Mouse (Mus musculus): ENCODE data around the gene Hes1. TPM values are rescaled to one million over a fixed set of nuclear protein-coding genes. Genes with fewer than 3 reads are reported as not detected.

Hes1 gene
- polyA plus RNA-seq, 1 experiment = 9.7 TPM

DNA sequence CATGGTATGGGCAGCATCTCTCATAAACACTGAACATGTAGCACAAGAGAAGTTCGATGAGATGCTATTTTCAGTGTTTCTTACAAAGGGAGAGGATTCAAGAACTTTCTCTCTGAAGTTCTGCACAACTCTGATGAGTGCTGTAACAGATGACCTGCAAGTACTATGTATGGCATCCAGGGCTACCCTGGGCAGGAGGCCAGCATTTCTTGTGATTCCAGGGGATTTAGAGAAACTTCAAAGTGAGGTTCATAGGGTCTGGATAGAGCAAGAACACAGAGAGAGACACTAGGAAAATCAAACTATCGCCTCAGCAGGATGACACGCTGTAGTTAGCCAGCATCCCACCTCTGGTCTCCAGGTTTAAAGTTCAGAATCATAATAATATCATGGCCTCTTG is 31.9 kb downstream of the Hes1 start:
- no peak overlapping the region for H3K4me3 ChIP-seq (ENCODE audit: control insufficient read depth, low read depth, low read length)
- peaks cover 1% of the 10 kb centered on the region for H3K4me1 ChIP-seq (ENCODE audit: control insufficient read depth, insufficient read depth, low read length)
- no peaks in the 10 kb centered on the region for H3K36me3 ChIP-seq (ENCODE audit: control insufficient read depth, insufficient read depth, low read length)
- no peaks in the 10 kb centered on the region for H3K27me3 ChIP-seq (ENCODE audit: control insufficient read depth, insufficient read depth, low read length)
- TF ChIP-seq CTCF (IDR thresholded peaks at IDR 0.05; ENCODE audit: control insufficient read depth, insufficient read depth, insufficient replicate concordance, low read depth, low read length) (no peak), POLR2A (IDR thresholded peaks at IDR 0.05; ENCODE audit: control insufficient read depth, low read depth, low read length) (no peak)
- H3K27ac ChIP-seq (ENCODE audit: control insufficient read depth, insufficient read depth, low read depth, low read length) = no peak overlapping the region; the same call in 1 of the 2 replicates

DNA sequence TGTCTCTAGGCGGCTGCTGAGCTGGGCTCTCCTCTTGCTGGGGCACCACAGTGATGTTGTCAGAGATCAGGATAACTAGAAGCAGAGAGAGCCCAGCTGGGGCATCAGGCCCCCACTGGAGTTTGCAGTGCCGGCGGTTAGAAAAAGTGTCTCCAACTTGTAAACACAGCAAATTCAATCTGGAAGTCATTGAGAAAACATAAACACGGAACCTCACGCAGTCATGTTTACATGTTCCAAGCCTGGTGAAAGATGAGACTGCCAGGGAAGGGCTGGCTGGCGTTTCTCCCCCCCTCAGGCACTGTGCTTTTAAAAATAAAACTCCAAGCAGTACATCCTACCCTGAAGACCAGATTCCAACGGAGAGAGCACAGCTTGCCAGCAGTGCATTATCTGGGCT is 32.3 kb downstream of the Hes1 start:
- TF ChIP-seq CTCF (IDR thresholded peaks at IDR 0.05; ENCODE audit: control insufficient read depth, insufficient read depth, insufficient replicate concordance, low read depth, low read length) (no peak), POLR2A (IDR thresholded peaks at IDR 0.05; ENCODE audit: control insufficient read depth, low read depth, low read length) (no peak)
- Histone ChIP-seq H3K27ac (ENCODE audit: control insufficient read depth, insufficient read depth, low read depth, low read length) (no peak overlapping the region; the same call in none of the 2 replicates), H3K4me1 (ENCODE audit: control insufficient read depth, insufficient read depth, low read length) (peaks cover 3% of the 10 kb centered on the region), H3K36me3 (ENCODE audit: control insufficient read depth, insufficient read depth, low read length) (no peaks in the 10 kb centered on the region), H3K4me3 (ENCODE audit: control insufficient read depth, low read depth, low read length) (no peak overlapping the region), H3K27me3 (ENCODE audit: control insufficient read depth, insufficient read depth, low read length) (no peaks in the 10 kb centered on the region)

DNA sequence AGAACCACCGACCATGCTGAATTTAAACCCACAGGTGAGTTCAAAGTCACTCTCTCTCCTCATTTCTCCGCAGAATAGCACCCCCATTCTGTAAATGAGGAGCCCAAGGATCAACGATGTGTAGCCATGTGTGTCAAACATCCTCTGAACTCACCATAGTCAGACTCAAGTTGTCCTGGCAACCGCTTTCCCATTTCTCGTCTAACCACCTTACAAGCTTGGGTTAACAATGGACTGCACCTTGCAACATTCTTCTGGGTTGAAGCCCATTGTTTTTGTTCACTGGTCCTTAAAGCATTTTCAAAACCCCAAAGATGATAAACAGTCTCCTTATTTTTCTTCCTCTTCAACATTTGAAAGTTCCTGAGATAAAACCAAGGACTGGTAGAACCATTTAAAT is 34.9 kb downstream of the Hes1 start:
- H3K4me3 ChIP-seq (ENCODE audit: control insufficient read depth, low read depth, low read length) = no peak overlapping the region
- no peaks in the 10 kb centered on the region for H3K27me3 ChIP-seq (ENCODE audit: control insufficient read depth, insufficient read depth, low read length)
- no peaks in the 10 kb centered on the region for H3K36me3 ChIP-seq (ENCODE audit: control insufficient read depth, insufficient read depth, low read length)
- H3K27ac ChIP-seq (ENCODE audit: control insufficient read depth, insufficient read depth, low read depth, low read length) = no peak overlapping the region
- TF ChIP-seq CTCF (IDR thresholded peaks at IDR 0.05; ENCODE audit: control insufficient read depth, insufficient read depth, insufficient replicate concordance, low read depth, low read length) (no peak), POLR2A (IDR thresholded peaks at IDR 0.05; ENCODE audit: control insufficient read depth, low read depth, low read length) (no peak)
- peaks cover 3% of the 10 kb centered on the region for H3K4me1 ChIP-seq (ENCODE audit: control insufficient read depth, insufficient read depth, low read length)

DNA sequence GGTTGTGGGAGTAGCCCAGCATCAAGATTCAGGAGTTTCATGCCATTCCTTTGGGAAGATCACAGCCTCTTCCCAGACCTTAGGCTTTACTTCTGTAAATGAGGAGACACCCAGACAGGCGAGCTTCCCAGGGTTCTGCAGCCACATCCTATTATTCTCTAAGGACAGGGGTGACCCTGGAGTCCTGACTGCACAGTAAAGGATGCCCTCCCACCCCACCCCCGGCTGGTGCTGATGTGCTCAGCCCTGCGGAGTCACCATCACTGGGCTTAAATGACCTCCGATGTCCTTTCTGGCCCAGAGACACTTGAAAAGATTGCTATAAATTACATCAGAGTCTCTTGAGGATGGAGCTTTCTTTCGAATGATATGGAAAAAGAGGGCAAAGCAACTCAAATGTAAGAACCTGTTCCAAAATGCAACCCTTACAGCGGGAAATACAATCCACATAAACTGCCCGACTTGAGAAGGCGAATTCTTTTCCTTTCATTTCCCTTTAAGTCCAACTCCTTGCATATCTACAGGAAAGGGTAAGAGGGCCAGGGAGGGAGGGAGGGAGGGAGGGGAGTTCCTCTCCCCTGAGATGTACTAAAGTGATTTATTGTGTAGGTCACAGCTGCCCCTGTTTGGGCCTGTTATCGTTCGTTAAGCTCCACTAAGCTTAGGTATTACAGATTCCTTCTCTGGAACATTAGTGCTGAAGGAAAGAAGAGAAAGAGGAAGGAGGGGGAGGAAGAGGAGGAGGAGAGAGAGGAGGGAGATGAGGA is 38.1 kb downstream of the Hes1 start:
- Histone ChIP-seq H3K27me3 (ENCODE audit: control insufficient read depth, insufficient read depth, low read length) (no peaks in the 10 kb centered on the region), H3K27ac (ENCODE audit: control insufficient read depth, insufficient read depth, low read depth, low read length) (no peak overlapping the region)

DNA sequence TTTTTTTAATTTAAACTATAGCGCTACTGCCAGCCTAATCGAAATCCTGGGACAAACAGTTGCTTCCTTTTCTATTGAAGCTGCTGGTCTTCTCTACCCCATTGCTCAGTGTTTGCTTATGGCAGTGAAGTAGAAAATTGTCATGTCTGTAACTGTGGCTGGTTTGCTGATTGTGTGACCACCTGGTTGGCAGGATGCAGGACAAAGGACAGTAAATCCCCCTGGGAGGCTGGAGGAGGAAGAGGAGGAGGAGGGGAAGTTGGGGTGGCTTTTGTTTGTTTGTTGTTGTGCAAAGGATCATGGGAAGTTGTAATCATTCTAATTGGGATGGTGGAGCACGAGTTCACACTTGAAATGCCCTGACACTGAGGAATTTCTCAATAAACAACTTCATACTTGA is 38.8 kb downstream of the Hes1 start:
- Histone ChIP-seq H3K4me3 (ENCODE audit: control insufficient read depth, low read depth, low read length) (no peak overlapping the region), H3K27ac (ENCODE audit: control insufficient read depth, insufficient read depth, low read depth, low read length) (no peak overlapping the region), H3K27me3 (ENCODE audit: control insufficient read depth, insufficient read depth, low read length) (no peaks in the 10 kb centered on the region), H3K36me3 (ENCODE audit: control insufficient read depth, insufficient read depth, low read length) (no peaks in the 10 kb centered on the region), H3K4me1 (ENCODE audit: control insufficient read depth, insufficient read depth, low read length) (peaks cover 3% of the 10 kb centered on the region)
- TF ChIP-seq POLR2A (IDR thresholded peaks at IDR 0.05; ENCODE audit: control insufficient read depth, low read depth, low read length) (no peak), CTCF (IDR thresholded peaks at IDR 0.05; ENCODE audit: control insufficient read depth, insufficient read depth, insufficient replicate concordance, low read depth, low read length) (no peak)

More for the DNA sequence above, 38.1 kb downstream of the Hes1 start:
- H3K36me3 ChIP-seq (ENCODE audit: control insufficient read depth, insufficient read depth, low read length) = no peaks in the 10 kb centered on the region
- no peak overlapping the region for H3K4me3 ChIP-seq (ENCODE audit: control insufficient read depth, low read depth, low read length)
- TF ChIP-seq POLR2A (IDR thresholded peaks at IDR 0.05; ENCODE audit: control insufficient read depth, low read depth, low read length) = no peak
- no peak for TF ChIP-seq CTCF (IDR thresholded peaks at IDR 0.05; ENCODE audit: control insufficient read depth, insufficient read depth, insufficient replicate concordance, low read depth, low read length)
- H3K4me1 ChIP-seq (ENCODE audit: control insufficient read depth, insufficient read depth, low read length) = peaks cover 3% of the 10 kb centered on the region

DNA sequence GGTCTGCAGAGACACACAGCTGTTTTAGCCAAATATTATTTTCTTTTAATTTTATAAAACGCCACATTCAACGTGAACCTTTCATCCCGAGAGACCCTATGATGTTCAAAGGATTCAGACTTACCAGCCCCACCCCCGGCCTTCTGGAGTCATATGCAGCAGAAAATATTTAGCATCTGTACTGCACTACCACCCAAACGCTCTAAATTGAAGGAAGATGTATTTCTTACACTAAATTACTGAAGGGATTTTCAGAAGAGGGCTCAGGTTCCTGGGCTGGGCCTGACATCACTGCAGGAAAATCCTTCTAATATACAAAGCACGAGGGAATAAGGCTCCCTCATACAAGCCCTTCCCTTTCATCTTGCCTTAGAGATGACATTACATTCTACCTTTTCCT is 39.3 kb downstream of the Hes1 start:
- TF ChIP-seq CTCF (IDR thresholded peaks at IDR 0.05; ENCODE audit: control insufficient read depth, insufficient read depth, insufficient replicate concordance, low read depth, low read length) = no peak
- no peak for TF ChIP-seq POLR2A (IDR thresholded peaks at IDR 0.05; ENCODE audit: control insufficient read depth, low read depth, low read length)
- H3K4me3 ChIP-seq (ENCODE audit: control insufficient read depth, low read depth, low read length) = no peak overlapping the region
- no peaks in the 10 kb centered on the region for H3K27me3 ChIP-seq (ENCODE audit: control insufficient read depth, insufficient read depth, low read length)
- H3K36me3 ChIP-seq (ENCODE audit: control insufficient read depth, insufficient read depth, low read length) = no peaks in the 10 kb centered on the region
- H3K4me1 ChIP-seq (ENCODE audit: control insufficient read depth, insufficient read depth, low read length) = peaks cover 3% of the 10 kb centered on the region
- H3K27ac ChIP-seq (ENCODE audit: control insufficient read depth, insufficient read depth, low read depth, low read length) = no peak overlapping the region

DNA sequence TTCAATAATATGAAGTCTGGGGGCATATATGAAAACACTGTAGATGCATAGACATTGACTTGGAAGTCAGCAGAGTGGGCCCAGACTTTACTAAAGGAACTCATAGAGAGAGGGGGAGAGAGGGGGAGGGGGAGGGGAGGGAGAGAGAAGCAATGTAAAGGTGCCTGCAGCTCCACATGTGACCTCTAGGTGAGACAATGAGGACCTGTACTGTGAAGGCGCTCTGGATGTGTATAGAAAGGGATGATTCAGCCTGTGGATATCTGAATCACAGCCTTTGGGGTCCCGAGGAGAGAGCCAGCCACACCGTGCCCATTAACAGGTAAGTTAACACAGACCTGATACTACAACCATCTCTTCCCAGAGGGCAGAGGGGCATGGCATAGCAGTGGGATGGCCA is 40.2 kb downstream of the Hes1 start:
- TF ChIP-seq CTCF (IDR thresholded peaks at IDR 0.05; ENCODE audit: control insufficient read depth, insufficient read depth, insufficient replicate concordance, low read depth, low read length) (no peak), POLR2A (IDR thresholded peaks at IDR 0.05; ENCODE audit: control insufficient read depth, low read depth, low read length) (no peak)
- no peak overlapping the region for H3K27ac ChIP-seq (ENCODE audit: control insufficient read depth, insufficient read depth, low read depth, low read length)
- H3K4me3 ChIP-seq (ENCODE audit: control insufficient read depth, low read depth, low read length) = no peak overlapping the region
- no peaks in the 10 kb centered on the region for H3K27me3 ChIP-seq (ENCODE audit: control insufficient read depth, insufficient read depth, low read length)
- H3K4me1 ChIP-seq (ENCODE audit: control insufficient read depth, insufficient read depth, low read length) = peaks cover 3% of the 10 kb centered on the region
- H3K36me3 ChIP-seq (ENCODE audit: control insufficient read depth, insufficient read depth, low read length) = no peaks in the 10 kb centered on the region

All from testis, adult 2 months (tissue).